Mouse (Mus musculus) neural tube, embryonic 11.5 days (tissue): ENCODE measurements around the gene Sema5b. TPM values are rescaled to one million over a fixed set of nuclear protein-coding genes. Genes with fewer than 3 reads are reported as not detected.

Experiments used
- ATAC-seq: fragments of 200-750 bp; cut with Nextera tagmentation; 2 replicates; pipeline ENCODE4 v1.8.0; 2017; ENCODE audit warnings: moderate number of reproducible peaks, mild to moderate bottlenecking, moderate TSS enrichment, moderate library complexity; ENCODE audit not compliant: insufficient read depth, low FRiP score, low TSS enrichment
- DNase-seq: peaks from one replicate; pipeline ENCODE4 v3.0.0-alpha.2; 2015; ENCODE audit warnings: low spot score
- H3K27ac ChIP-seq: fragments of 300-500 bp; sonication (generic); 2 replicates; pipeline ENCODE4 v1.5.1; 2014; ENCODE audit warnings: low read depth, mild to moderate bottlenecking, low read length
- H3K27me3 ChIP-seq: fragments of 300-500 bp; sonication (generic); 2 replicates; pipeline ENCODE4 v1.6.1; 2014; ENCODE audit warnings: mild to moderate bottlenecking, low read length, mixed read lengths; ENCODE audit not compliant: control insufficient read depth, insufficient read depth
- H3K36me3 ChIP-seq: fragments of 300-500 bp; sonication (generic); 2 replicates; pipeline ENCODE4 v1.6.1; 2014; ENCODE audit warnings: mild to moderate bottlenecking, low read length, moderate library complexity, mixed read lengths; ENCODE audit not compliant: control insufficient read depth, insufficient read depth
- H3K4me1 ChIP-seq: fragments of 300-500 bp; sonication (generic); 2 replicates; pipeline ENCODE4 v1.6.1; 2014; ENCODE audit warnings: low read length, mixed read lengths; ENCODE audit not compliant: control insufficient read depth, insufficient read depth
- H3K4me2 ChIP-seq: fragments of 300-500 bp; sonication (generic); 2 replicates; pipeline ENCODE4 v1.6.1; 2014; ENCODE audit warnings: low read depth, mild to moderate bottlenecking, moderate library complexity
- H3K4me3 ChIP-seq: fragments of 300-500 bp; sonication (generic); 2 replicates; pipeline ENCODE4 v1.5.1; 2014; ENCODE audit warnings: low read depth, low read length
- H3K9ac ChIP-seq: fragments of 300-500 bp; sonication (generic); 2 replicates; pipeline ENCODE4 v1.6.1; 2014; ENCODE audit warnings: mild to moderate bottlenecking, low read length
- H3K9me3 ChIP-seq: fragments of 300-500 bp; sonication (generic); 2 replicates; pipeline ENCODE4 v1.6.1; 2016; ENCODE audit warnings: low read length; ENCODE audit not compliant: control insufficient read depth
- WGBS: fragments of 180-500 bp; shearing (Covaris S2); extraction: QIAGEN DNeasy Blood & Tissue Kit; methylation state at CpG from one replicate; pipeline ENCODE4 v1.1.7; 2014; 5-methylcytosine and 5-hydroxymethylcytosine counted together
- polyA plus RNA-seq: library from polyadenylated mRNA; unstranded; fragments of >200 nt; fragmentation: Nextera tagmentation; extraction: Ambion mirVana; gene quantifications from 2 replicates; pipeline ENCODE4 v1.2.1, GENCODE M21; 2014

Gene Sema5b
- polyA plus RNA-seq, 1 experiment from 2014 or later, result 28.1 TPM

GRCm38 (mm10) chr16:35541661-35542420 is 896 bp downstream of the Sema5b start:
- ATAC-seq (peak; percentile 58), DNase-seq (peak; percentile 80)
- no peaks in the 10 kb centered on the region for H3K36me3 ChIP-seq
- WGBS, result under 1% methylated on average over 51 of the region's 54 CpGs
- peak overlapping the region; percentile 65 for H3K4me3 ChIP-seq
- peak overlapping the region; percentile 85 for H3K27ac ChIP-seq
- H3K4me2 ChIP-seq, result peak overlapping the region; percentile 82
- peaks cover 5% of the 10 kb centered on the region; the same call in 1 of the 2 replicates for H3K27me3 ChIP-seq
- no peaks in the 10 kb centered on the region for H3K9me3 ChIP-seq
- H3K4me1 ChIP-seq, result peaks cover 7% of the 10 kb centered on the region
- peak overlapping the region; percentile 91 for H3K9ac ChIP-seq

- WGBS, result under 1% methylated on average over 27 of the region's 27 CpGs
- Histone ChIP-seq H3K4me3 (peak overlapping the region; percentile 65), H3K27me3 (peaks cover 5% of the 10 kb centered on the region; the same call in 1 of the 2 replicates), H3K9ac (peak overlapping the region; percentile 91), H3K27ac (no peak overlapping the region), H3K9me3 (no peaks in the 10 kb centered on the region), H3K4me2 (peak overlapping the region; percentile 82), H3K36me3 (no peaks in the 10 kb centered on the region), H3K4me1 (peaks cover 7% of the 10 kb centered on the region)
- DNase-seq (no peak), ATAC-seq (no peak; the same call in 1 of the 2 replicates)
These were observed 1.5 kb downstream of the Sema5b start for GRCm38 (mm10) chr16:35542421-35542780.

GRCm38 (mm10) chr16:35545723-35546122 is 4.8 kb downstream of the Sema5b start:
- WGBS, result 88% methylated on average over 4 of the region's 4 CpGs
- Histone ChIP-seq H3K27ac (no peak overlapping the region), H3K4me1 (peaks cover 4% of the 10 kb centered on the region), H3K4me3 (no peak overlapping the region), H3K36me3 (no peaks in the 10 kb centered on the region), H3K9me3 (no peaks in the 10 kb centered on the region), H3K27me3 (peaks cover 2% of the 10 kb centered on the region; the same call in 1 of the 2 replicates), H3K9ac (no peak overlapping the region), H3K4me2 (no peak overlapping the region)
- ATAC-seq (no peak), DNase-seq (no peak)

GRCm38 (mm10) chr16:35547966-35548365 is 7.0 kb downstream of the Sema5b start:
- ATAC-seq (no peak), DNase-seq (no peak)
- Histone ChIP-seq H3K36me3 (no peaks in the 10 kb centered on the region), H3K4me2 (no peak overlapping the region), H3K9ac (no peak overlapping the region), H3K27me3 (no peaks in the 10 kb centered on the region; the same call in 1 of the 2 replicates), H3K4me3 (no peak overlapping the region), H3K4me1 (peaks cover 3% of the 10 kb centered on the region; the same call in 1 of the 2 replicates), H3K9me3 (no peaks in the 10 kb centered on the region), H3K27ac (no peak overlapping the region)

GRCm38 (mm10) chr16:35549354-35549753 is 8.4 kb downstream of the Sema5b start:
- no peak for ATAC-seq
- no peaks in the 10 kb centered on the region for H3K36me3 ChIP-seq

GRCm38 (mm10) chr16:35555596-35556482 is 14.9 kb downstream of the Sema5b start:
- Histone ChIP-seq H3K9me3 (no peaks in the 10 kb centered on the region), H3K4me3 (no peak overlapping the region), H3K27me3 (no peaks in the 10 kb centered on the region), H3K27ac (no peak overlapping the region), H3K4me1 (no peaks in the 10 kb centered on the region), H3K9ac (no peak overlapping the region), H3K36me3 (no peaks in the 10 kb centered on the region), H3K4me2 (no peak overlapping the region)
- 80% methylated on average over 15 of the region's 15 CpGs for WGBS
- DNase-seq (no peak), ATAC-seq (no peak)

More at GRCm38 (mm10) chr16:35549354-35549753, 8.4 kb downstream of the Sema5b start:
- no peak overlapping the region for H3K4me2 ChIP-seq
- no peaks in the 10 kb centered on the region for H3K4me1 ChIP-seq
- H3K9ac ChIP-seq, result no peak overlapping the region
- no peaks in the 10 kb centered on the region for H3K27me3 ChIP-seq
- H3K9me3 ChIP-seq, result no peaks in the 10 kb centered on the region
- no peak overlapping the region for H3K27ac ChIP-seq
- 93% methylated on average over 2 of the region's 2 CpGs for WGBS
- no peak overlapping the region for H3K4me3 ChIP-seq
- DNase-seq, result no peak

GRCm38 (mm10) chr16:35557038-35557437 is 16.1 kb downstream of the Sema5b start:
- WGBS, result 68% methylated on average over 6 of the region's 6 CpGs
- Histone ChIP-seq H3K4me2 (no peak overlapping the region), H3K27ac (no peak overlapping the region), H3K9ac (no peak overlapping the region), H3K9me3 (no peaks in the 10 kb centered on the region), H3K36me3 (no peaks in the 10 kb centered on the region), H3K27me3 (no peaks in the 10 kb centered on the region), H3K4me1 (no peaks in the 10 kb centered on the region), H3K4me3 (no peak overlapping the region)
- no peak for ATAC-seq
- DNase-seq, result no peak

GRCm38 (mm10) chr16:35561541-35561940 is 20.6 kb downstream of the Sema5b start:
- 79% methylated on average over 6 of the region's 6 CpGs for WGBS
- H3K27me3 ChIP-seq, result no peaks in the 10 kb centered on the region
- peaks cover 7% of the 10 kb centered on the region for H3K4me1 ChIP-seq
- H3K4me2 ChIP-seq, result no peak overlapping the region
- H3K36me3 ChIP-seq, result no peaks in the 10 kb centered on the region
- no peak overlapping the region for H3K4me3 ChIP-seq
- no peak overlapping the region for H3K27ac ChIP-seq
- ATAC-seq, result no peak
- DNase-seq, result no peak
- no peaks in the 10 kb centered on the region for H3K9me3 ChIP-seq
- H3K9ac ChIP-seq, result no peak overlapping the region
